Mouse (Mus musculus): ENCODE results near the gene Fgfr2. TPM values are rescaled to one million over a fixed set of nuclear protein-coding genes. Genes with fewer than 3 reads are reported as not detected.

Gene Fgfr2
- polyA plus RNA-seq, 1 experiment = 114 TPM

DNA sequence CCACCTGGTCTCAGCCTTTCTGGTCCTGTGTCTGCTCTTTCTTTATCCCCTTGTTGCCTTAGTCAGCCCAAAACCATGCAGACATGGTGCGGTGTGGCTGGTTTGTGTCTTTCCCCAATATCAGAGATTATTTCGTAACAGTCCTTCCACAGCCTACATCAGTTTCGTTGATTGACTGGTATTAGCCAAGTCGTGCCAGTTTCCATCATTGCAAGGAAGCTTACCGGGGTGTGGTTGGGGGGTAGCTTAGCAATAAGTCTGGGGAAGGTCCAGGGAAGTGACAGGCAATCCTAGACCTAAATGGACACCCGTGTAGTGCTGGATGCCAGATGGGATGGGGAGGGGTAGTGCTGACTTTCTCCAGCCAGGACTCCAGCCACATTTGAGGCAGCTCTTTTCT, 1097.6 kb downstream of the Fgfr2 start:
- 64% methylated on average over 6 of the region's 6 CpGs for WGBS

DNA sequence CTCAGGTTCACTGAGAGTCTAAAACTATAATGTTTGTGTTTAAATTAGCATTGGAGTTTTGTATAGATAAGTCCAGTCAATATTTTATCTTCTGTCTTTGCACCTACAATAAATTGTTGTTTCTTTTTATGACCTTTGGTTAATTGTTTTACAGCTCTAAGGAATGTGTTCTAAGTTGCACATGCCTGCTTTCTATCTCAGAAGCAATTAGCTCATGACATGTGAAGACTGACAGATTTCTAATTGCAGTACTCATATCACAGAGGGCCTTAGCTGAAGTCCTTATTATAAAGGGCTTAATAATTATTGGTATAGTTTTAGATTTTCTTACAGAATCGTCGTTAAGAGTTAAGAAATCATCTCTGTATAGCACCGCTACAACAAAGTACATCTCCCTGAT, 1107.2 kb downstream of the Fgfr2 start:
- TF ChIP-seq CTCF (IDR thresholded peaks at IDR 0.05; ENCODE audit: insufficient read depth, low read length) (no peak), POLR2A (IDR thresholded peaks at IDR 0.05; ENCODE audit: borderline replicate concordance, extremely low read depth, low read depth, low read length) (no peak)
- no peak overlapping the region for H3K4me3 ChIP-seq (replicated peaks; ENCODE audit: extremely low read depth, low read depth, low read length)
- WGBS = 74% methylated on average over 3 of the region's 3 CpGs
- DNase-seq = no peak
- H3K4me1 ChIP-seq (ENCODE audit: control insufficient read depth, insufficient read depth, low read length) = no peaks in the 10 kb centered on the region

More for the DNA sequence above, 1097.6 kb downstream of the Fgfr2 start:
- no peak for DNase-seq
- Histone ChIP-seq H3K4me1 (ENCODE audit: control insufficient read depth, insufficient read depth, low read length) (no peaks in the 10 kb centered on the region), H3K4me3 (replicated peaks; ENCODE audit: extremely low read depth, low read depth, low read length) (no peak overlapping the region)
- TF ChIP-seq POLR2A (IDR thresholded peaks at IDR 0.05; ENCODE audit: borderline replicate concordance, extremely low read depth, low read depth, low read length) (no peak), CTCF (IDR thresholded peaks at IDR 0.05; ENCODE audit: insufficient read depth, low read length) (no peak)

DNA sequence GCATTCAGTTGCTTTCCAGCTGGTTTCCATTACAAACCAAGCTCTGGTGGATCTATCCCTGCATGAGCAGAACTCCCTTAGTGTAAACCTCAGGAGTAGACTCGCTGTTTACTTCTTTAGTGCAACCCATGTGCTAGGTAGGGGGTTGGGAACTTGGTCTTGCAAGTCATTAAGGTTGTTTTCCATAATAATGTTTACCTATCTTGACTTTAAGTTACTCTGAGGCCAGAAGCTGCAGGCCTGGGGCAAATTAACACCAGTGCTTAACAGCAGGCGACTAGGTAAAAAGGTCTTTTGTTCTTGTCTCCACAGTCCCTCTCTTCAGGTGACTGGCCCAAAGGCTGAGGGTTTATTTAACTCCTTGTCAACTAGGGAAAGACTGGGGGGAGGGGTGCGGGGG, 1108.0 kb downstream of the Fgfr2 start:
- no peak overlapping the region for H3K4me3 ChIP-seq (replicated peaks; ENCODE audit: extremely low read depth, low read depth, low read length)
- TF ChIP-seq CTCF (IDR thresholded peaks at IDR 0.05; ENCODE audit: insufficient read depth, low read length) = no peak
- no peak for TF ChIP-seq POLR2A (IDR thresholded peaks at IDR 0.05; ENCODE audit: borderline replicate concordance, extremely low read depth, low read depth, low read length)
- WGBS = 18% methylated on average over 3 of the region's 3 CpGs
- DNase-seq = no peak
- no peaks in the 10 kb centered on the region for H3K4me1 ChIP-seq (ENCODE audit: control insufficient read depth, insufficient read depth, low read length)

DNA sequence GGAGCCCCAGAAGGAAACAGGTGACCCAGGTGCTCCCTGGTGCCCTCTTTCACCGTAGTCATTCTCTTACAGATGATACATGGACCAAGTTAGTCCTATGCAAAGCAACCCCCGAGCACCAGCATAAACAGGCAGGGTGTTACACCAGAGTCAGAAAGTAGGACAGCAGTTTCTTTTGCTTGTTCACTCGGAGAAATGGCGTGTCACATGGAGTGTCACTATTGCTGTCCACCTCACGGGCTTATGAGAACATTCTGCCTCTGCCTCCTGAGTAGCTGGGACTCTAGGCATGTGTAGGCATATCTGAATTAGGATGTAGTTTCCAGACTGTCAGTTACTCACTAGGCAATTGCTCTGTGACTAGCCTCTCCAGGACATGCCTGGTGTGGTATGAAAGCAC, 1109.2 kb downstream of the Fgfr2 start:
- WGBS = 71% methylated on average over 5 of the region's 5 CpGs
- no peaks in the 10 kb centered on the region for H3K4me1 ChIP-seq (ENCODE audit: control insufficient read depth, insufficient read depth, low read length)
- no peak overlapping the region for H3K4me3 ChIP-seq (replicated peaks; ENCODE audit: extremely low read depth, low read depth, low read length)
- no peak for DNase-seq
- no peak for TF ChIP-seq CTCF (IDR thresholded peaks at IDR 0.05; ENCODE audit: insufficient read depth, low read length)
- no peak for TF ChIP-seq POLR2A (IDR thresholded peaks at IDR 0.05; ENCODE audit: borderline replicate concordance, extremely low read depth, low read depth, low read length)

DNA sequence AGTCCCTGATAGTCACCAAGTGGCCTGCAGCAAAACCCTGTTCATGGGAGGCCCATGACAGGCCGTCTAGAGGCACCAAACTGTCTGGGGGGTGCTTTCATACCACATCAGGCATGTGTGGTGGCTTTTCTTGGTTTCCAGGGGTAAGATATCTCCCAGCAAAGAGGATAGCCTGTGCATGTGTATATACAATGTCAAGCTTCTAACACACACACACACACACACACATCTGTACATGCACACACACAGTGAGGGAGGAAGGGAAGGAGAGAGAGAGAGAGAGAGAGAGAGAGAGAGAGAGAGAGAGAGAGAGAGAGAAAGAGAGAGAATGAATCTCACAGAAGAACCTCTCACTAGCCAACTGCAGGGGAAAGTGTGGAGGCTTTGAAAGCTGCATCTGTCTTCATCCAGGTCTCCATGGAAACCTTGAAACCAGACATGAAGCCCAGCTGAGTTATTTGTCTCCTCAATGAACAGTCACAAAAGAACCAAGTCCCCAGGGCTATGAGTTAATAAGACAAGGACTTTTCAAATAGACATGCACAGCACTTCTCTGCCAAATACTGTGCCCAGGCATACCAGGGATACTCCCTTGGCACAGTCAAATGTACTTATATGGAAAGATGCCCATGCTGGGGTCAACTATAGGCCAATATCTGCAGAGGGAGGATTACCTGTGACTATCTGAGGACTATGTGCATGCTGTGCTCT, 1110.0 kb downstream of the Fgfr2 start:
- Histone ChIP-seq H3K4me3 (replicated peaks; ENCODE audit: extremely low read depth, low read depth, low read length) (no peak overlapping the region), H3K4me1 (ENCODE audit: control insufficient read depth, insufficient read depth, low read length) (no peaks in the 10 kb centered on the region)
- 22% methylated on average over 1 of the region's 1 CpGs for whole genome bisulfite sequencing
- no peak for TF ChIP-seq CTCF (IDR thresholded peaks at IDR 0.05; ENCODE audit: insufficient read depth, low read length)
- no peak for TF ChIP-seq POLR2A (IDR thresholded peaks at IDR 0.05; ENCODE audit: borderline replicate concordance, extremely low read depth, low read depth, low read length)
- DNase-seq = no peak

DNA sequence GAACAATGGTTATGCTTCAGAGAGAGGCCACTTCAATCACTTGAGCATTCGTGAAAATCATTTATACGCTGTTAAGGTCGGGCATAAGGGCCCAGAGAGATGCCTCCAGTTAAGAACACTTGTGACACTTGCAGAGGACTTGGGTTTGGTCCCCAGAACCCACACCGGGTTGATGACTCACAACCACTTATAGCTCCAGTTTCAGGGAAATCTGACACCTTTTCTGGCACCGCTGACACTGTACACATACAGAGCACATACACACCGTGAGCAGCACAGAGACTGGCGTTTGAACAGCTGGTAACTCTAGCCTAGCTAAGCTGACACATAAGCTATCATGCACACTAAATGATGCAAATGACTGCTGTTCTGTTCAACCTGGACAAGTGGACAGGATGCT, 1114.1 kb downstream of the Fgfr2 start:
- no peak for DNase-seq
- TF ChIP-seq POLR2A (IDR thresholded peaks at IDR 0.05; ENCODE audit: borderline replicate concordance, extremely low read depth, low read depth, low read length) = no peak
- TF ChIP-seq CTCF (IDR thresholded peaks at IDR 0.05; ENCODE audit: insufficient read depth, low read length) = no peak
- no peak overlapping the region for H3K4me3 ChIP-seq (replicated peaks; ENCODE audit: extremely low read depth, low read depth, low read length)
- WGBS = 58% methylated on average over 7 of the region's 7 CpGs
- H3K4me1 ChIP-seq (ENCODE audit: control insufficient read depth, insufficient read depth, low read length) = no peaks in the 10 kb centered on the region

DNA sequence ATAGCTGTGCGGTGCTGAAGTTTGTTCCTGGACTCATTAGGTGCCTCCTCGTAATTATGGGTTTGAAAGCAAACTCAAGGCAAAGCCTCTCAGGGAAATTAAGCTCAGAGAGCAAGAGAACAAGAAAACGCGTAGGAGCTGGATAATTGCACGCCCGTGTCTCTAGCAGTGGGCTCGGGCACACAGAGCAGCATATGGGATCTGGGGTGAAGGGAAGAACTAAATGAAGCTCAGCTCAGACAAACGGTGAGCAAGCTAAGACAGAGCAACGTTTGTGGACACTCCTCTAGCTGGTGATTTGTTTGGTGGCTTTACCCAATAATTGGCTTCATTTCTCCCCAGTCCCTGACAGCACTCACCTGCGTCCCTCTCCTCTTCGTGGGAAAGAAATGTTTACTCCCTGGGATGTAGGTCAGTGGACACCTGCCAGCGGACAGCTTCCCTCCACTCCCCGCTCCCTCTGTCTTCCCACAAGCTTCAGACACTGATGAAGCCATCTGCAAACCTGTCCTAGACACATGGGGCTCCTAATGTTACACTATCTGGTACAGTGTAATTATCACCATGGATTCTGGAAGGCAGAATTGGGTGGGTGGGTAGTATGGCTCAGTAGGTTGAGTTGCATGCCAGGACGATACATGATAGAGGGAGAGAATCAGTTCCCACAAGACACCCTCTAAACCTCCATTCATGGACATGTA, 1117.0 kb downstream of the Fgfr2 start:
- TF ChIP-seq CTCF (IDR thresholded peaks at IDR 0.05; ENCODE audit: insufficient read depth, low read length) (no peak), POLR2A (IDR thresholded peaks at IDR 0.05; ENCODE audit: borderline replicate concordance, extremely low read depth, low read depth, low read length) (no peak)
- Histone ChIP-seq H3K4me3 (replicated peaks; ENCODE audit: extremely low read depth, low read depth, low read length) (no peak overlapping the region), H3K4me1 (ENCODE audit: control insufficient read depth, insufficient read depth, low read length) (no peaks in the 10 kb centered on the region)
- no peak for DNase-seq
- WGBS = 77% methylated on average over 14 of the region's 14 CpGs

DNA sequence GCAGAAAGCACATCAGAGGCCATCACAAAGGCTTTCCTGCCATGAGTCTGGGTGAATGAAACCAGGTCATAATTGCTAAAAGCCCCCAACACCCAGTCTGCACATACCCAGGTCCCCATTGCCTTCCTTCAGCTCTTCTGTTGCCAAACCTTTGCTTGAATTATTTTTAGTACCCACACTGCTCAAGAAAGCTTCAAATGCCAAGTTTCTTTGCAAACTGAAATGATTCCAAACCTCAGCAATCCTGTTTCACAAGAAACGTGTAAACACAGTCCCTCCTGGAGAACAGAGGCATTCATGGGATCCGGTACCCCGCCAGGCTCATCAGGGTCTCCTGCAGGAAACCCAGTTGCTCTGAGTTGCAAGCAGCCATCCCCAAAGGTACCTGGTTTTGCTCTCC, 1130.3 kb downstream of the Fgfr2 start:
- TF ChIP-seq POLR2A (IDR thresholded peaks at IDR 0.05; ENCODE audit: borderline replicate concordance, extremely low read depth, low read depth, low read length) = no peak
- no peak for TF ChIP-seq CTCF (IDR thresholded peaks at IDR 0.05; ENCODE audit: insufficient read depth, low read length)
- WGBS = 70% methylated on average over 3 of the region's 3 CpGs

DNA sequence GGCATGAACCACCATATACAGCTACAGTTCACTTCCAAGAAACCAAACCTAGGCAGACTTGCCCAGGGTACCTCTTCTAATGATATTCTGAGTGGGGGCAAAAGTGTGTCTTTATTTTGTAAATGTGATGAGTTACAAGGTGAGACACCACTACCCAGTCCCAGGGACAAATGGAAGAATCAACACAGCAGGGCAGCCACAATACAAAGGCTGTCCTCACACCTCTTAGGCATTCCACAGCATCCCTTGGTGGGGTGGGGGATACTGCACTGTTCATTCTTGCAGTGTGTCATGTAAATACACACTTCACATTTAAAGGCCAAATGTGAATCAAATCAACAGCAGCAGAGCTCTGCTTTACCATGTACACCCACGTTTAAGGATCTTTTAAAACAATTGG, 1130.9 kb downstream of the Fgfr2 start:
- WGBS = 44% methylated on average over 1 of the region's 1 CpGs
- TF ChIP-seq POLR2A (IDR thresholded peaks at IDR 0.05; ENCODE audit: borderline replicate concordance, extremely low read depth, low read depth, low read length) = no peak
- no peak for TF ChIP-seq CTCF (IDR thresholded peaks at IDR 0.05; ENCODE audit: insufficient read depth, low read length)
- Histone ChIP-seq H3K4me3 (replicated peaks; ENCODE audit: extremely low read depth, low read depth, low read length) (no peak overlapping the region), H3K4me1 (ENCODE audit: control insufficient read depth, insufficient read depth, low read length) (no peaks in the 10 kb centered on the region)
- DNase-seq = no peak

More for the DNA sequence above, 1130.3 kb downstream of the Fgfr2 start:
- H3K4me1 ChIP-seq (ENCODE audit: control insufficient read depth, insufficient read depth, low read length) = no peaks in the 10 kb centered on the region
- no peak overlapping the region for H3K4me3 ChIP-seq (replicated peaks; ENCODE audit: extremely low read depth, low read depth, low read length)
- DNase-seq = no peak

DNA sequence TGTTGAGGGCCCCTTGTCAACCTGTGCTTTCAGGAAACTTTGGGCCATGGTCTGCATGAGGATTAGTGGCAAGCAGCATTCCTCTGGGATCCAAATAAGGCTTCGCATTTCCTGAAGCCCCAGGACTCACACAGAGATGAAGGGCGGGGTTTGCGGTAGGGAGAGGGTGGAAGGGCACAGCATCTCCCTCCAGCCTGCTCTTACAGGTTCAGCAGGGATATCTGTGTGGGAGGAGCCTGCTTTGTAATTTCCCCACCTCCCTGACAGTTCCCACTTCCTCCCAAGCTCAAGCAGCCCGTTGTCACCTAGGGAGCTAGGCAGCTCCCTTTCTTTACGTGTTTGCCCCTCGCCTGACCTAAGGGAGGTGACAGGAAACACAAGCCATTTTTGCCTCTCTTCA, 1134.1 kb downstream of the Fgfr2 start:
- WGBS = 18% methylated on average over 6 of the region's 6 CpGs
- Histone ChIP-seq H3K4me1 (ENCODE audit: control insufficient read depth, insufficient read depth, low read length) (no peaks in the 10 kb centered on the region), H3K4me3 (replicated peaks; ENCODE audit: extremely low read depth, low read depth, low read length) (no peak overlapping the region)
- no peak for TF ChIP-seq CTCF (IDR thresholded peaks at IDR 0.05; ENCODE audit: insufficient read depth, low read length)
- no peak for TF ChIP-seq POLR2A (IDR thresholded peaks at IDR 0.05; ENCODE audit: borderline replicate concordance, extremely low read depth, low read depth, low read length)
- no peak for DNase-seq
